Mouse (Mus musculus) ES-CJ7 (cell line): Measurements from ENCODE around the gene Olfr764-ps1.
A peak's percentile ranks its signal among the peaks of the same experiment; 100 is the strongest.
"Not testable (repeated sequence)": the region's sequence is repeated elsewhere in the genome, so short reads cannot be mapped to it uniquely, and the experiment has no call there.

Experiments
- DNase-seq: peaks from one replicate; pipeline ENCODE4 v3.0.0; 2011; ENCODE audit warnings: low read depth, low spot score

Olfr764-ps1 gene

GRCm38 (mm10) chr10:129039796-129040195 lies at the start of gene Olfr764-ps1:
Gene Olfr764-ps1, minus strand, starts transcription at chr10:129039896.
- no peak for DNase-seq

- DNase-seq = not testable (repeated sequence)
Observed at GRCm38 (mm10) chr10:129082810-129083209, 43.1 kb upstream of the Olfr764-ps1 start, which contains the start of gene Olfr767. Gene Olfr767, minus strand, starts transcription at chr10:129082910.

- no peak for DNase-seq
Observed at GRCm38 (mm10) chr10:129068877-129069276, 29.2 kb upstream of the Olfr764-ps1 start, which contains the start of gene Olfr766-ps1. Gene Olfr766-ps1, minus strand, starts transcription at chr10:129068977.

GRCm38 (mm10) chr10:129049898-129050297 lies 10.2 kb upstream of the Olfr764-ps1 start, which contains the start of gene Olfr765:
Gene Olfr765, minus strand, starts transcription at chr10:129049998.
- DNase-seq = not testable (repeated sequence)

GRCm38 (mm10) chr10:129028343-129028742 lies 11.4 kb downstream of the Olfr764-ps1 start:
- no peak for DNase-seq

GRCm38 (mm10) chr10:129026018-129026662 lies 13.6 kb downstream of the Olfr764-ps1 start:
- DNase-seq = peak; percentile 65

GRCm38 (mm10) chr10:129023319-129023718 lies 16.4 kb downstream of the Olfr764-ps1 start:
- peak; percentile 34 for DNase-seq

- DNase-seq = no peak
Observed at GRCm38 (mm10) chr10:129014477-129014876, 25.2 kb downstream of the Olfr764-ps1 start.

- DNase-seq = not testable (repeated sequence)
Observed at GRCm38 (mm10) chr10:129011511-129011910, 28.2 kb downstream of the Olfr764-ps1 start.

GRCm38 (mm10) chr10:129010288-129010841 lies 29.3 kb downstream of the Olfr764-ps1 start, which contains the start of gene Olfr763:
Gene Olfr763, plus strand, starts transcription at chr10:129010791.
- no peak for DNase-seq

GRCm38 (mm10) chr10:129004032-129004920 lies 35.4 kb downstream of the Olfr764-ps1 start:
- no peak for DNase-seq

- no peak for DNase-seq
Observed at GRCm38 (mm10) chr10:128996523-128997040, 43.1 kb downstream of the Olfr764-ps1 start.

- DNase-seq = no peak
Observed at GRCm38 (mm10) chr10:128995796-128996195, 43.9 kb downstream of the Olfr764-ps1 start.

- no peak for DNase-seq
Observed at GRCm38 (mm10) chr10:128990994-128991393, 48.7 kb downstream of the Olfr764-ps1 start.

GRCm38 (mm10) chr10:128990129-128990850 lies 49.4 kb downstream of the Olfr764-ps1 start:
- not testable (repeated sequence) for DNase-seq

- DNase-seq = not testable (repeated sequence)
Observed at GRCm38 (mm10) chr10:128989131-128989530, 50.6 kb downstream of the Olfr764-ps1 start, which contains the start of gene Olfr9. Gene Olfr9, plus strand, starts transcription at chr10:128989431.
